Mouse (Mus musculus) ES-Bruce4 (cell line): ENCODE data around the gene Fxr2.
"Not testable (repeated sequence)": the region's sequence is repeated elsewhere in the genome, so short reads cannot be mapped to it uniquely, and the experiment has no call there.

Experiments
- CTCF ChIP-seq: IDR thresholded peaks from one replicate; pipeline ENCODE4 v1.8.1; 2011; ENCODE audit warnings: low read depth, low read length
- POLR2A ChIP-seq: IDR thresholded peaks from one replicate; pipeline ENCODE4 v1.8.1; 2011; ENCODE audit warnings: low read length; ENCODE audit not compliant: insufficient read depth

DNA sequence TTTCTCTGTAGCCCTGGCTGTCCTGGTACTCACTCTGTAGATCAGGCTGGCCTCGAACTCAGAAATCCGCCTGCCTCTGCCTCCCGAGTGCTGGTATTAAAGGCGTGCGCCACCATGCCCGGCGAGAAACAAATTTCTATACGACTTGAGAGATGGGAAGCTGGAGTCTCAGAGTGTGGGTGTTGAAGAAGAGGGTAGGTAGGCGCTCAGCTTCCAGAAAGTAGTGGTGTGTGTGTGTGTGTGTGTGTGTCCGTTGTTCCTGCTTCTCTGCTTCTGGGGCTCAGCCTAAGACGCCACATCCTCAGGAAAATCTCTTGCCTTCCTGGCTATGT lies 18.6 kb upstream of the Fxr2 start:
- TF ChIP-seq POLR2A, CTCF: not testable (repeated sequence)
